Mouse (Mus musculus) hindbrain, embryonic 15.5 days (tissue): ENCODE data around the gene Glis3. TPM values are rescaled to one million over a fixed set of nuclear protein-coding genes. Genes with fewer than 3 reads are reported as not detected.

Experiments used
- ATAC-seq: fragments of 200-750 bp; cut with Nextera tagmentation; 2 replicates; pipeline ENCODE4 v1.8.0; 2017; ENCODE audit warnings: low read depth, moderate number of reproducible peaks, moderate TSS enrichment; ENCODE audit not compliant: low FRiP score
- H3K27ac ChIP-seq: fragments of 300-500 bp; sonication (generic); replicated peaks from 2 replicates; pipeline ENCODE4 v1.5.1; 2015; ENCODE audit warnings: mild to moderate bottlenecking, inconsistent platforms
- H3K27me3 ChIP-seq: fragments of 300-500 bp; sonication (generic); 2 replicates; pipeline ENCODE4 v1.6.1; 2015; ENCODE audit warnings: control low read depth, inconsistent platforms
- H3K36me3 ChIP-seq: fragments of 300-500 bp; sonication (generic); 2 replicates; pipeline ENCODE4 v1.6.1; 2015; ENCODE audit warnings: control low read depth, inconsistent platforms
- H3K4me1 ChIP-seq: fragments of 300-500 bp; sonication (generic); replicated peaks from 2 replicates; pipeline ENCODE4 v1.6.1; 2015; ENCODE audit warnings: control low read depth, inconsistent platforms
- H3K4me2 ChIP-seq: fragments of 300-500 bp; sonication (generic); 2 replicates; pipeline ENCODE4 v1.6.1; 2015; ENCODE audit warnings: moderate library complexity, mild to moderate bottlenecking, inconsistent platforms
- H3K4me3 ChIP-seq: fragments of 300-500 bp; sonication (generic); 2 replicates; pipeline ENCODE4 v1.5.1; 2015; ENCODE audit warnings: mild to moderate bottlenecking, inconsistent platforms
- H3K9ac ChIP-seq: fragments of 300-500 bp; sonication (generic); 2 replicates; pipeline ENCODE4 v1.6.1; 2015; ENCODE audit warnings: inconsistent platforms
- H3K9me3 ChIP-seq: fragments of 300-500 bp; sonication (generic); 2 replicates; pipeline ENCODE4 v1.6.1; 2016; ENCODE audit warnings: control low read depth, inconsistent platforms
- WGBS: fragments of 180-500 bp; shearing (Covaris S2); methylation state at CpG from one replicate; pipeline ENCODE4 v1.1.7; 2015; 5-methylcytosine and 5-hydroxymethylcytosine counted together
- polyA plus RNA-seq: library from polyadenylated mRNA; unstranded; fragments of >200 nt; fragmentation: Nextera tagmentation; extraction: Ambion mirVana; gene quantifications from 2 replicates; pipeline ENCODE4 v1.2.1, GENCODE M21; 2015

The Glis3 gene
- polyA plus RNA-seq, 1 experiment from 2014 or later, result 3.6 TPM

GRCm38 (mm10) chr19:28283241-28284097 lies 396.4 kb downstream of the Glis3 start:
- WGBS, result 87% methylated on average over 7 of the region's 7 CpGs
- H3K4me1 ChIP-seq, result no peaks in the 10 kb centered on the region

DNA sequence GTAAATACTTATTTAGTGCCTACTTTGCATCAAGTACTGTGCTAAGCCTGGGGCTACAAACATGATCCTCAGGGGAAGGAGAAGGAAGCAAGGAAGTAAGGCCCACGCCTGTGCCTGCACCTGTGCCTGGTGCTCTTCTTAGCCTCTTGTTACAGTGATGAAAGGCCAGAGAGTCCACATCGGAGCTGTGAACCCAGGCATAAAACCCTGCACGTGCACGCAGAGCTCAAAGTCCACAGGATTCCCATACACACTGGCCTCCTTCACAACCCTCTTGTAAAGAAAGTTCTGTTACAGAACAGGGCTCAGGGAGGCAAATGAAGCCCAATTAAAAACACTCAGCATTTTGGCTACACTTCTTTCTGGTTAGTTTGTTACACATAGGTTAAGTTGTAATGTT lies 398.5 kb downstream of the Glis3 start:
- WGBS, result 77% methylated on average over 4 of the region's 4 CpGs
- H3K27ac ChIP-seq, result no peak overlapping the region

More at GRCm38 (mm10) chr19:28283241-28284097, 396.4 kb downstream of the Glis3 start:
- Histone ChIP-seq H3K4me3 (no peak overlapping the region), H3K9me3 (no peaks in the 10 kb centered on the region), H3K4me2 (no peak overlapping the region), H3K36me3 (no peaks in the 10 kb centered on the region), H3K27ac (no peak overlapping the region), H3K9ac (no peak overlapping the region), H3K27me3 (no peaks in the 10 kb centered on the region)
- ATAC-seq, result no peak

GRCm38 (mm10) chr19:28277104-28277503 lies 402.8 kb downstream of the Glis3 start:
- no peak overlapping the region for H3K4me3 ChIP-seq
- WGBS, result 51% methylated on average over 2 of the region's 2 CpGs
- no peak overlapping the region for H3K9ac ChIP-seq
- no peaks in the 10 kb centered on the region for H3K4me1 ChIP-seq
- no peak overlapping the region for H3K27ac ChIP-seq
- no peak overlapping the region for H3K4me2 ChIP-seq
- no peaks in the 10 kb centered on the region for H3K27me3 ChIP-seq
- H3K36me3 ChIP-seq, result no peaks in the 10 kb centered on the region
- no peak for ATAC-seq
- H3K9me3 ChIP-seq, result no peaks in the 10 kb centered on the region

More for the DNA sequence above, 398.5 kb downstream of the Glis3 start:
- H3K36me3 ChIP-seq, result no peaks in the 10 kb centered on the region
- H3K4me1 ChIP-seq, result no peaks in the 10 kb centered on the region
- no peak for ATAC-seq
- no peak overlapping the region for H3K4me3 ChIP-seq
- no peak overlapping the region for H3K4me2 ChIP-seq
- H3K27me3 ChIP-seq, result no peaks in the 10 kb centered on the region
- no peak overlapping the region for H3K9ac ChIP-seq
- no peaks in the 10 kb centered on the region for H3K9me3 ChIP-seq

- no peak for ATAC-seq
- no peak overlapping the region for H3K27ac ChIP-seq
- H3K9ac ChIP-seq, result no peak overlapping the region
- no peaks in the 10 kb centered on the region for H3K9me3 ChIP-seq
- H3K4me3 ChIP-seq, result no peak overlapping the region
- H3K4me2 ChIP-seq, result no peak overlapping the region
- H3K27me3 ChIP-seq, result no peaks in the 10 kb centered on the region
- no peaks in the 10 kb centered on the region for H3K4me1 ChIP-seq
- 90% methylated on average over 2 of the region's 2 CpGs for WGBS
- H3K36me3 ChIP-seq, result no peaks in the 10 kb centered on the region
Observed at GRCm38 (mm10) chr19:28274501-28274900, 405.4 kb downstream of the Glis3 start.

GRCm38 (mm10) chr19:28273946-28274345 lies 405.9 kb downstream of the Glis3 start:
- no peak for ATAC-seq
- Histone ChIP-seq H3K27ac (no peak overlapping the region), H3K4me2 (no peak overlapping the region), H3K27me3 (no peaks in the 10 kb centered on the region), H3K4me1 (no peaks in the 10 kb centered on the region), H3K9me3 (no peaks in the 10 kb centered on the region), H3K4me3 (no peak overlapping the region), H3K36me3 (no peaks in the 10 kb centered on the region), H3K9ac (no peak overlapping the region)
- WGBS, result 90% methylated on average over 4 of the region's 4 CpGs

DNA sequence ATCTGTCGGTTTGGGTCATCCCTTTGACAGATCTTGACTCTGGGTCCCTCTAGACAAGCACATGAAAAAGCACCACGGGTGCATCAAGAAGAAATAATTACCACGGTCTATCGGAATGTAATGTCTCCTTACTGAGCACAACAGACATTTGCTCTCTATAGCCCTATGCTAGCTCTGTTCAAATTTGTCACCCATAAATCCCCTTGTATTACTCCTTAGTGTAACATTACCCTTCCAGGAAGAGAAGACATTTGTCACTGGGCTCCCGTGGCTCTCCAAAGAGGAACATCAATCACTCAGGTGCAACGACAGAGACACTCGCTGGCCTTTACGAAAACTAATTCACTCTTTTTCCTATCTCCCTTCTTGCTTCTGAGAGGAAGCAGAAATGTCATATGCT lies 413.0 kb downstream of the Glis3 start:
- H3K4me1 ChIP-seq, result no peaks in the 10 kb centered on the region
- no peak overlapping the region for H3K4me3 ChIP-seq
- H3K9ac ChIP-seq, result no peak overlapping the region
- 61% methylated on average over 8 of the region's 8 CpGs for WGBS
- H3K4me2 ChIP-seq, result no peak overlapping the region
- no peak for ATAC-seq
- no peaks in the 10 kb centered on the region for H3K36me3 ChIP-seq
- H3K27ac ChIP-seq, result no peak overlapping the region
- H3K9me3 ChIP-seq, result no peaks in the 10 kb centered on the region
- no peaks in the 10 kb centered on the region for H3K27me3 ChIP-seq

DNA sequence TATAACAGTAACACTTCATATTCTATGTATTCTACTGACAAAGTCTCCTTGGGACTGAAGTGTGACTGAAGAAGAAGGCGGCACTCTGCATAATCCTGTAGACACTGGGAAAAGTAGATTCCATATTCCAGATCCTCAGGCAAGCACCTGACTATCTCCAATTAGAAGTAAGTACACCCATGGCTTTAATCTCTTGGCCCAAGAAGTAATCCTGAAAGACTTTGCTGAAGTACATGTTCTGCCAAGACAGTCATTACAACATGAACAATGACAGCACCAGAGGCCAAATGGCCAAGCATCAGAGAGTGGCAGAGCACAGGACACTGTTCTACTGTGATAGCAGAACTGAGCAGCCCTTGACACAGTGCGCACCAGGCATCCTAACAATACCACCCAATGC lies 414.1 kb downstream of the Glis3 start:
- ATAC-seq, result no peak
- 90% methylated on average over 2 of the region's 2 CpGs for WGBS

GRCm38 (mm10) chr19:28258907-28259675 lies 420.8 kb downstream of the Glis3 start:
- Histone ChIP-seq H3K4me3 (no peak overlapping the region), H3K27ac (no peak overlapping the region), H3K4me1 (no peaks in the 10 kb centered on the region), H3K4me2 (no peak overlapping the region), H3K27me3 (no peaks in the 10 kb centered on the region), H3K9me3 (no peaks in the 10 kb centered on the region), H3K36me3 (no peaks in the 10 kb centered on the region), H3K9ac (no peak overlapping the region)
- WGBS, result 70% methylated on average over 18 of the region's 18 CpGs
- no peak for ATAC-seq

More for the DNA sequence above, 414.1 kb downstream of the Glis3 start:
- Histone ChIP-seq H3K4me1 (no peaks in the 10 kb centered on the region), H3K27me3 (no peaks in the 10 kb centered on the region), H3K4me2 (no peak overlapping the region), H3K9me3 (no peaks in the 10 kb centered on the region), H3K36me3 (no peaks in the 10 kb centered on the region), H3K4me3 (no peak overlapping the region), H3K27ac (no peak overlapping the region), H3K9ac (no peak overlapping the region)

- Histone ChIP-seq H3K36me3 (no peaks in the 10 kb centered on the region), H3K4me2 (no peak overlapping the region), H3K27ac (no peak overlapping the region), H3K9ac (no peak overlapping the region), H3K4me3 (no peak overlapping the region), H3K9me3 (no peaks in the 10 kb centered on the region), H3K4me1 (no peaks in the 10 kb centered on the region), H3K27me3 (no peaks in the 10 kb centered on the region)
- ATAC-seq, result no peak
- WGBS, result 37% methylated on average over 3 of the region's 3 CpGs
Observed at GRCm38 (mm10) chr19:28258480-28258879, 421.4 kb downstream of the Glis3 start.

DNA sequence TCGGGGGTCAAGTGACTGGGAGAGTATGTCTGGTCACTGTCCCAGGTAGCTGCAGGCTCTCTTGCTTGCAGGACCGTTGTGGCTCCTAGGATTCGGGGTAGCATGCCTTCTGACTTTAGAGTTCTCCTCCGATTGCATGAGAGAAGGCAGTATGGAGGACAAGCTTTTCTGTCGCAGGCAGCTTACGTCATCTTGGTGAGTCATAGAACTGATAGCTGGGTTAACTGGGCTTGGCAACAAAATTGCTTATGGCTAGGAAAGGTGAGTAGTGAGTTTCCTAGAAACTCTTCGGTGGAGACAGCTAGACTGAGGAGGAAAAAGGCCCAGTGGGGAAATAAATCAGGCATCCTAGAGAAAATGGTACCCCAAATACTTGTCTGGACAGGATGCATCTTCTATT lies 432.5 kb downstream of the Glis3 start:
- no peak overlapping the region for H3K4me2 ChIP-seq
- H3K4me1 ChIP-seq, result no peaks in the 10 kb centered on the region
- H3K27ac ChIP-seq, result no peak overlapping the region
- 91% methylated on average over 7 of the region's 7 CpGs for WGBS
- no peaks in the 10 kb centered on the region for H3K9me3 ChIP-seq
- ATAC-seq, result no peak
- no peak overlapping the region for H3K4me3 ChIP-seq
- no peaks in the 10 kb centered on the region for H3K36me3 ChIP-seq
- H3K27me3 ChIP-seq, result no peaks in the 10 kb centered on the region
- no peak overlapping the region for H3K9ac ChIP-seq

GRCm38 (mm10) chr19:28246186-28246585 lies 433.7 kb downstream of the Glis3 start:
- H3K9me3 ChIP-seq, result no peaks in the 10 kb centered on the region
- no peaks in the 10 kb centered on the region for H3K4me1 ChIP-seq
- WGBS, result 88% methylated on average over 5 of the region's 5 CpGs
- no peak overlapping the region for H3K4me2 ChIP-seq
- no peaks in the 10 kb centered on the region for H3K36me3 ChIP-seq
- no peak overlapping the region for H3K9ac ChIP-seq
- no peaks in the 10 kb centered on the region for H3K27me3 ChIP-seq
- no peak overlapping the region for H3K4me3 ChIP-seq
- ATAC-seq, result no peak
- no peak overlapping the region for H3K27ac ChIP-seq

DNA sequence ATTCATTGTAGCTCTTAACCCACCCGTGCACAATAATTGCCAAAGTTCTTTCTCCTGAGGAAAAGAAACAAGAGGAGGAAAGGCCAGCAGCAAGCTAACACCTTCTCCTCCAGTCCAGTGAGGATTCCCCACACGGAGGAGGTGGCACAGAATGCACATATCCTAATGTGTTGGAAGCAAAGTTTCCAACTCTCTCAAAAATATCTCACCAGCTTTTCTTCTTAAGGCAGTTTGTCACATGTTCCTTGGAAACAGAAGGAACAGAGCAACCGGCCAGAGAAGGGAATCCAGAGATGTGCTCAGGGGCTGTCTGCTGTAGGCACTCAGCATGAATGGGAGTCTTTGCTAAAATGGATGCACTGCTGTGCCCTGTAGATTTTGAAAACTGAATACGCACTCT lies 441.8 kb downstream of the Glis3 start:
- 83% methylated on average over 4 of the region's 4 CpGs for WGBS
- ATAC-seq, result no peak
- Histone ChIP-seq H3K27me3 (no peaks in the 10 kb centered on the region), H3K36me3 (no peaks in the 10 kb centered on the region), H3K4me3 (no peak overlapping the region), H3K9ac (no peak overlapping the region), H3K4me2 (no peak overlapping the region), H3K27ac (no peak overlapping the region), H3K9me3 (no peaks in the 10 kb centered on the region), H3K4me1 (no peaks in the 10 kb centered on the region)
